Mouse (Mus musculus) G1E (cell line): Measurements from ENCODE around the gene Rnf225.
"Not testable (repeated sequence)": the region's sequence is repeated elsewhere in the genome, so short reads cannot be mapped to it uniquely, and the experiment has no call there.

Experiments
- CTCF ChIP-seq: IDR thresholded peaks from 2 replicates; pipeline ENCODE4 v1.5.1; 2012; ENCODE audit warnings: low read depth, low read length, inconsistent platforms, mixed read lengths
- GATA1 ChIP-seq: IDR thresholded peaks from 2 replicates; pipeline ENCODE4 v1.6.1; 2012; ENCODE audit warnings: borderline replicate concordance, low read length, inconsistent platforms, mixed read lengths

- not testable (repeated sequence) for TF ChIP-seq CTCF, GATA1
Observed at GRCm38 (mm10) chr7:12880497-12880896, 46.7 kb upstream of the Rnf225 start.
